Mouse (Mus musculus) urinary bladder, postnatal 36 days (tissue): ENCODE measurements at regions not wholly inside any gene's neighbourhood (a gene's known extent, or its start where the extent isn't known, plus 50 kb on each side); places are given as distances from the start of the nearest gene placed in this dataset.

Source experiments
- DNase-seq, 2 experiments: peaks; one replicate each; pipeline ENCODE4 v3.0.0; 2022; ENCODE audit warnings: low spot score in 2 of 2, mixed read lengths in 1 of 2

DNA sequence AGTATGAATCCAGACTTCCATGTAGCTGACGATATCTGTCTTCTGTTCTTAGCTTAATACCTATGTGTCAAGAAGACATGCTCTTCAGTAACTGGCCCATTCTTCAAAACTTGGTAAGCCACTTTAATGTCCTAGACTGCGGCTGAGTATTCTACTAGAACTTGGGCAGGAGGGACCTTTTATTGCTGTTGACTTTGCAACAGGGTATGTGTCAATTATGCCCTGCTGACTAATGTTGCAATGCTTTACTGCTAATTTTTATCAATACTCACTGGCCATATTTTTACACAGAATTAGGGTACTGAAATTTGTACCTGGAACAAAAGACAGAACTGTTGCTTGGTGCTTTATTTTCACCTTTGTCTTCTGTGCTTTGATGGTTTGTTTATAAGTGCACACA is 746.9 kb downstream of the Ppargc1a start:
- DNase-seq: no peak

DNA sequence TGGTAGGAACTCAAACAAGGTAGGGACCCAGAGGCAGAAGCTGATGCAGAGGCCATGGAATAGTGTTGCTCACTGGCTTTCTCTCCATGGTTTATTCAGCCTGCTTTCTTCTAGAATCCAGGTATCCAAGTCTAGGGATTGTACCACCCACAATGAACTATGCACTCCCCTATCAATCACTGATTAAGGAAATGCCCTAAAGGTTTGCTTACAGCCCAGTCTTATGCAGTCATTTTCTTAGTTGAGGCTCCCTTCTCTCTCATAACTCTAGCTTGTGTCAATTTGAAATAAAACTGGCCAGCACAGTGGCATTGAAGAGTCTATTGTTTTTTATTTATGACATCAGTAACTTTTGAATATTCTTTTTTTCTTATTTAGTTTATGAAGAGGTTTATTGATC is 747.6 kb downstream of the Ppargc1a start:
- DNase-seq: no peak

DNA sequence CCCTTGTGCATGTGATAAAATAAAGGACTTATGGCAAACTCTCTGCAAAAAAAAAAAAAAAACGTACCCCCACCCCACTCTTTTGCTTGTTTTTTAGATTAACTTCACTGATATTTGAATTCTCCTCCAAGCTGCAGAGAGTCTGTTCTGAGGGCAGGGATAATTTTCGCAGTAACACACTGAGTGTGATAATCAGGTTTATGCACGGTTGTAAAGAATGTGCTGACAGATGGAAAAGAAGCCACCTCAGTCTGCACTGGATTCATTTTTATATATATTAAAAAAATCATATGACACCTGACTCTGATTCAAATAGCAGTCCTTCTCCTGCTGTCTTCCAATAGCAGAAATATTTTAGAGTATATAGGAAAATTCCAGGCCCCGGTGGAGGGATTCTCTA is 736.5 kb upstream of the Adgra3 start:
- no peak for DNase-seq

DNA sequence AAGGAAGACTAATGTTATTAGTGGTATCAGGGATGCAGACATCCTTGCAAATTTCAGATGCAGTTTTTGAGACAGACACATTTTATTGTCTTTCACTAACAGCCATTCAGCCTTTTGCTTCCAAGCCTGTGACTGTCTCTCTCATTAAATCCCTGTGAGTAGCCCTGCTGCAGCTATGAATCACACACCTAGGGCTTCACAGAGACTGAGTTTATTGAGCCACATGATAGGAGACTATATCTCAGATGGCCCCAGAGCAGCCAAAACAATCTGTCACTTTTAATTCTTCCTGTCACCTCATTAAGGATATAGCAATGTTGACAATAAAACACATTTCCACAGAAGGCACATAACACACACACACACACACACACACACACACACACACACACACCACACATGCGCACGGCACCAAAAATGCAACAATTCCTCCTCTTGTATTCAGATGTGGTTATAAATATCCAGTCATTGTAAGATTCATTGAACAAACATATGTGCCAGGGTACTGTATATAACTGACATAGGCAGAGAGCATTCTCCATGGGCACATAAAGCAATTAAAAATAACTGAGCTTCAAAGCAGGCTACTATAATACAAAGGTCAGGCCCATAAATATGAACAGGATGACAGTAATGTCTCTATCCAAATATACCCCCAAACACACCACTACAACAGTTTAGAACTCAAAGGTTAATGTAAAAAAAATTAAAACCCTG is 735.8 kb upstream of the Adgra3 start:
- DNase-seq: no peak

DNA sequence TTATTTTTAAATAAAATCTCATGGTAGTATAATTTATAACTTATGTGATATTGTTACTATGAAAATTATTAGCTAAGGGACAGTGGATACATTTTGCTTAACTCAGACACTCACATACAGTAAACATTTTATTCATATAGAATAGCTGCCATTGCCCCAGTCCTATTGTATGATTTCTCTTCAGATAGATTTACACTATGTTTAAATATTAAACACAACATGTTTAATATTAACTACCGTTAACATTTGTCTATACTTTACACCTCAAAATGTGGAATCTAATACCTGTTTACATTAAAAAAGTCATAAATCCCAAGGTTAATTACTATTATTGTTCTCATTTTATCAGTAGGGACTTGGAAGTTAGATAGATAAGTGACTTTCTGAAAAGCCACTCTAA is 734.8 kb upstream of the Adgra3 start:
- no peak for DNase-seq

DNA sequence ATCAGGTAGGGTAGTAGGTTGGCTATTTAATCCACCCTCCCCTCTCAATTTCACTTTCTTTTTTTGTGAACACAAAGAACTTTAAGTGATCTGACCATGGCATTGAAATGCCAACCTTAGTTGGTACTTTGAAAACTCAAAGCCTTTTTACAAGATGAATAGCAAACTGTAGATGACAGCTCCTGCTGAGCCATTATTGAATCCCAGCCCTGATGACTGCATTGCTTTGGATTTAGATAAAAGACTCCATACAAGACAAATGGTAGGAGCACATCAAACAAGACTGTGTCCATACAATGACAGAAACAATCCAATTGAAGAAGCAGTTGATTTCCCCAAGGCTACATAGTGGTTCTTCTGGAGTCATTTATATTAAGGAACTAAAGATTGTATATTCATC is 726.5 kb upstream of the Adgra3 start:
- DNase-seq: no peak

DNA sequence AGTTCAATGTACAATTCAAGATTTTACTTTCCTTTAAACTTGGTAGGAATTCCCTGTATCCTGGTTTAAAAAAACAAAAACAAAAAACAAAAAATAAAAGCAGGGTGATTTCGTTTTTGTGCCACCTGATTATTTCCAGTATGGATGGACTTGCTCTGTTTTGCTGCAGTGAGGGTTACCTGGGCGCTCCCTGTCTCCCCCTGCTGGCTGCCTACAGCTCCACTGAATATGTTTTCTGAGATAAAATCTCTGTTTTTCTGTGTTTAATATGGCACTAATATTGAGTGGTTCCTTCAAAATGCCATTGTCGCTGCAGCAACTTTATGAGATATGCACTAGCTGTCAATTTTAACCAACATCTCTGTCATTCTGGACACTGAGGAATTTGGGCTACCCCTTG is 720.3 kb upstream of the Adgra3 start:
- DNase-seq: no peak

DNA sequence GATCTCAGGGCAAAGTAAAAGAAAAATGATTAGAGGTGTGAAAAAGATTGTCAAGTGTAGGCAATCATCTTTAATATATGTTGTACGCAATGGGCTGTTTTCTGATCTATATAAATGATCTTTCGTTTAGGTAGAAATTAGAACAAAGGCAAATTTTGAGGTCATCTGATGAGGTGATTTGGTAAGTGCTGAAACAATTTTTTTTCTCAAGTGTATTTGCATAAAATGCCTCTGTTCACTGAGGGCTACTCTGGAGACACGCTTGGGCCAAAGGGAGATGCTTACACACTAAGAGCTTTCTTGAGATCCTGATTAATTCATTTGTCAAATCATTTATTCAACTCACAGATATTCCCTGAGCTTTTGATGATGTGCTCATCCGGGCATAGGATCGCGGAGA is 719.4 kb upstream of the Adgra3 start:
- DNase-seq: no peak

DNA sequence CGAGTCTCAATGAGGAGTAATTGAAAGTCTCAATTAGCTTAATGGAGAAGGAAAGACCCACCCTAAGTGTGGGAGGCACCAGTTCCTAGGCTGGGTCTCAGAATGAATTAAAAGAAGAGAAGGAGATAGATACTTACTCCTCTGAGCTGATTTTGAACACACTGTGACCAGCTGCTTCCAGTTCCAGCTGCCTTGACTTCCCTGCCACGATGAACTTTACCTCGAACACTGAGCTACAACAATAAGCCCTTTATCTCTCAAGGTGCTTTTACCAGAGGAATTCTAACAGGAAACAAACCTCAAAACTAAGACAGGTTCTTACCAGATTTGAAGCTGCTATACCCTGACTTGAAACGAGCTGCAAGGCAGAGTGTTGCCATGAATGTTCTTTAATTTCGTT is 703.5 kb upstream of the Adgra3 start:
- no peak for DNase-seq

DNA sequence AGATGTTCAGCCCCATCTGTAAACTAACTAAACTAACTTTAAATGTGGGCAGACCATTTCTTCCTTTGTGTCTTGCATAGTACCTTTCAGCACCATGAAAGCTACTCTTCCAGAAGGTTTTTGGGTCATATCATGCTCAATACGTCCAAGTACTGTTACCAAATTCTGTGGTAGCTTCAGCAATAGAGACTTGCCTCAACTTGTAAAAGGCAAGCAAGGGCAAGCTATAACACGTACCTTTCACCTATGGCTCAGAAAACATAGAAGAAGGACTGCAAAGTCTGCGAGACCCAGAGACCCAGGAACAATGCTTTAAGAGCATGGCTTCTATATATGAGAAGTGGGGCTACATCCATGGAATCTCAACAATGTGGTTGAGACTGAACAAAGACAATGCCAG is 701.6 kb upstream of the Adgra3 start:
- no peak for DNase-seq

DNA sequence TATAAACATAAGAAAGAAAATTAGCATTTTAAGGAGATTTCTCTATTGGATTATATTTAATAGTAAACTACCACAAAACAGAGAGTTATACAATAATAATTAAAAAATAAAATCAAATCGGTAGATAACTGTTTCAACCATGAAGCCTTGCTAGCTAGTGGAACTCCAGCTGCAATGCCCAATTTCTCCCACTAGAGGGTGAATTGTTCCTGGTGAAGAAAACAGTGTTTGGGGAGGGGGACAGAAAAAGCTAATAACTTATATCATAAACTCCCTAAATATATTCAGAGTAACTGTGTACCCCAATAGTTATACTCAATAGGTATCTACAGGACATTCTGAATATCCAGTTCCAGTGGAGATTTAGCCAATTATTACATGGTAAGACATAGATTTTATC is 694.0 kb upstream of the Adgra3 start:
- peak; percentile 1 to 3 for DNase-seq

DNA sequence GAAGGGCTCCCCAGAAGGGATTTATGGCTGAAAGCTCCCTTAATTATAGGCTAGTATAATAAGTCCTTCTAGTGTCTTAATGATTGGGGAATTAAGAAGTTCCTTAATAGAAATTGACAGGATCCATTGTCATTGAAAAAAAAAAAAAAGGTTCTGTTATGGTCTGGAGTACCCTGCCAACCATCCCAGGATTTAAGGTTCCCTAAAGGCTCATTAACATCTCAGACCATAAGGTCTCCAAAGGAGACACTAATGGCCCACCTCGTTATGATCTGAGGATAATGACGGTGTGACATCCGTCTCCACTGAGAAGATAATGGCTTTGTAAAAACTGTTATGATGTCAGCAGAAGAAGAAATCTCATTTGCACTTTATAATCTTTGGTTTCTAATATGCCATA is 692.6 kb upstream of the Adgra3 start:
- no peak for DNase-seq

DNA sequence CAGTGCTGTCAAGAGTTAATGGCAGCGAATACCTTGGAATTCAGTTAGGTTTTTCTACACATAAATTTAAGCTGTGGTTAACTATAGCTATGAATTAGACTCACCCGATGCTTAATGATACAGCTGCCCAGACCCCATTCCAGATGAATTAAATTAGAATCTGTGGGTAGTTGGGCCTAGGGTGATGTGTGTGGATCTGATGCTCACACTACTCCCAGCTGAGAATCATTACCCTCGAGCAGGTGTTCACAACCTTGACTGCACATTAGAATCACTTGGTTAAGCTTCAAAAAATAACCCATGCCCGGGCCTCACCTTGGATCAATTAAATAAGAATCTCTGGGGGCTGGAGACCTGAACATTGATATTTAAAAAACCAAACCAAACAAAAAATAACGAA is 684.2 kb upstream of the Adgra3 start:
- DNase-seq: no peak

DNA sequence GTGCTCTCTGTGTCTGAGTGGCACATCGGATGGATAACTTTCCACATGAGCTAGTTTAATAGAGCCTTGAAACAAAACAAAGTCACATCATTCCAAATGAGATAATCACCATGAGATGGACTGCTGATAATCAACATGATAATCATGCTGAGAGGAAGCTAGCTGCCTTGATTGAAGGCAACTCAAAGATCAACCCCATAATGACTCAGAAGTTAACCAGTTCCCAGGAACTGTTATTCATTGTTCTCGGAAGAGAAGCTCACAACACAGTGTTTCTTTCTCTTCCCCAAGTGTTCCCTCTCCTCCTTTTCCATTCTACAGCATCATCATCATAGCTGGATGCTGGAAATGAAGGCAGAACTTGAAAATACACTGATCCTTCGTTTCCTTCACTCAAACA is 674.9 kb upstream of the Adgra3 start:
- DNase-seq: no peak

DNA sequence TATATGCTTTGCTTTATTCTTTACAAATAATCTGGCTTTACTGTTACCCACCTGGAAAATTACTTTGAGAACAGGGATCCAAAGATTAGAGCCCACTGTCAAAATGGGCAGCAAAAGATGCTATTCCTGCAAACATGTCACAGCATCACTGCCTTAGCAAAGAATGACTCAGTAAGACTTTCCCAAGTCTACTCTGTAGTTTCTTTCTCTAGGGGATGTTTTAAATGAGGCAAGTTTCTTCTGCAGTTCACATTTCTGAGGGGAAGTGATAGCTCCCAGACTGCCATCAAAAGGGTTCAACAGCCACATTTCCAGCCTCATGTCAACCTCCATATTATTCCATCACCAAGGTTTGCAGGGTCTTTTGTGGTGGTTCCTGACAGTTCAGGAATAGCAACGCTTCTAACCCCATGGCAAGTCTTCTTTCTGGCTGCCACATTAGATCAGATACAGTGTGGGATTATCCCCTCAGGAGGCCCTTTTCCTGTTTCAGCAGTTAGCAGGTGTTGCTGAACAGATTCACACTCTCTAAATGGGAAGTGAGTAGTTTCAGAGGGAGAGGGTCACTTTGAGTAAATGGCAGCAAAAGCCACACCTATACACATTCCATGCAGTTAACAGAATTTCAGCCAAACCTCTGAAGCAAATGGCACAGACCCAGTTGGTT is 669.7 kb upstream of the Adgra3 start:
- no peak for DNase-seq

DNA sequence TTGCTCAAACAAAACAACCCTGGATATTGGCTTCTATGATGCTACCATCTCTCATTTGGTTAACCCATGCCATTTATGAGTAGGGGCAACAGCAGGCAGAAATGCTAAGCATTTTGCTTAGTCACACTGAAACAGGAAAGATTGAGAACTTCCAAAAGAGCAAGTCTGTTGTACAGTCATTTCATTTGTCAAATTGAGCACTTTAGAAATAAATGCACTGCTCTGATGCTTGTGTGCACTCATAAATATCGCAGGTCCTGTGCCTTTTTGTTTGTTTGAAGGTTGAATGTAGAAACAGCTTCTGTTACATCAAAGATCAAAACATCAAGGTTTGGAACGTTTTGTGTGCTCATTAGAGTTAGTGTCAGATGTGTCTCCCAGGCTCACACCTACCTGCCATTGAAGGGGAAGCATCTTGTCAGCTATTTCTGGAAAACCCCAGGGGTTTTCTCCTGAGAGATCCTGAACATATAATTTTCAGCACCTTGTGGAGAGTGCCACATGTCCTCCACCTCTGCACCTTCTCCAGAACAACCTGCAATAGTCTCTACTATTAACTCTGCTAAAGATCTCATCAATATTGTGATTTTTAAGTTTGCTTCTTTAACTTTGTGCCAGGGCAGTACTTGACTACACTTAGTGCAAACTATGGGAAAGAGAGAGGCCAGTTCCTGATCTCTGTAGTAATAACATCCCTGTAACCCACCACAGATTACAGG is 648.3 kb upstream of the Adgra3 start:
- no peak for DNase-seq

DNA sequence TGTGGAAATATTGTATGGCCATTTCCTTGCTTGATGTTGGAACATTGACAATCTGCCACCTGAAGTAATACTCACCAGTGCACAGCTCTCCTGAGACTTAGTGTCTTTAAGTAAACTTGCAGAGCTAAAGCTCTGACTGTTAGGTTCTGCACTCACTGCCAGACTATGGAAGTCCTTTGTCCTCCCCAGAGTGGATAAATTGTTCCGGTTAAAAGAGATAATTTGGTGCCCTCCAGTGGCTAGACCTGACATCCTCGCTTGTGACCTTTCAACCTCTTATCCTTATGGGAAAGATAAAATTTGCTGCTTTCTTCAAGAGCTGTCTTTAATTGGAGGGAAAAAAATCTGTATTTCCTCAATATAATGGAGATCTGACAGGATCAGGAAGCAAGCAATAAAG is 639.3 kb upstream of the Adgra3 start:
- no peak for DNase-seq

DNA sequence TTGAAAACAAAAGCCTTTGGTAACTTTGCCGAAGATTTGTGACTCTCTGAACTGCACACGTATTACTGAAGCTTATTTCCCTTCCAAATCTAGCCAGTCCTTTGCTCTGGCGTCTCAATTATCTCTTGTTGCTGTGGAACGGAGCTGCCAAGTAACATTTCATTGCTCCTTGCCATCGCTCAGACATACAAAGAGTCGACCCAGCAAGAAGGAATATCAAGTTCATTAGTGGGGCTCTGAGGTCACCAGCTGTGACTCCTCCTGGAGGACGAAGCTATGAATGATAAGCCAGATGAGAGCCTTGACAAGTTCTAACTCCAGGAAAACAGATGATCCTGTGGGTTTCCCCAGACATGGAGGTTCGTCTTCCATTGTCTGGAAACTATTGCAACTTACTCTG is 638.8 kb upstream of the Adgra3 start:
- no peak for DNase-seq

DNA sequence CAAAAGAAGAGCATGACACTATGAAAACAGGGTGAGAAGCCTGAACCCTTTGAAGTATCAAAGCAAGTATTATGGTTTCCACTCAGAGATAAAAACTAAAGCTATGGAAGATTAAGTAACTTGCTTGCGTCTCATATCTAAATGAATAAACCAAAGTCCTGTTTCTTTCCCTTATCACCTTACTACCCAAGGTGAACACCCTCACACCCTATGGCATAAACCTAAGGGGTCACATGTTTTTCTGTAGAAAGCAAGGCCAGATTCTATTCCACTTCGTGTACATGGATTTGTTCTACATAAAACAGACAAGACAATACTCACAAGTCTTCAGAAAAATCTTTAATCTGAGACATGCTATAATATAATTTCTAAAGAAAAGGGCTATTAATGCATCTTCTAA is 629.6 kb upstream of the Adgra3 start:
- no peak for DNase-seq

DNA sequence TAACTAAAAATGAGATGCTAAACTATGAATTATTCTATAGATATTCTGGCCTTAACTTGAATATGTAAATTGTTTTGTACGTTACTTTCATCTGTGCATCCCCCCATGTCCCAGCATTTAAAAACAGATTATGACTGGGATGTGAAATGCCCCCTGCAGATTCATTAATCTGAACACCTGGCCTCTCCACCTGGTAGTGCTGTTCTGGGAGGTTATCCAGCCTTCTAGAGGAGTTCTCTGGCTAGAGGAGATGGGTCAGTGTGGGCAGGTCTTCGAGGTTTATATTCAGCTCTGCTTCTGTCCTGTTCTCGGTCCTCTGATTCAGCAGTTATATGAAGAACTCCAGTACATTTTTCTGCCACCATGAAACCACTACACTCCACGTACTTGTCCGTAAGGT is 625.2 kb upstream of the Adgra3 start:
- no peak for DNase-seq

DNA sequence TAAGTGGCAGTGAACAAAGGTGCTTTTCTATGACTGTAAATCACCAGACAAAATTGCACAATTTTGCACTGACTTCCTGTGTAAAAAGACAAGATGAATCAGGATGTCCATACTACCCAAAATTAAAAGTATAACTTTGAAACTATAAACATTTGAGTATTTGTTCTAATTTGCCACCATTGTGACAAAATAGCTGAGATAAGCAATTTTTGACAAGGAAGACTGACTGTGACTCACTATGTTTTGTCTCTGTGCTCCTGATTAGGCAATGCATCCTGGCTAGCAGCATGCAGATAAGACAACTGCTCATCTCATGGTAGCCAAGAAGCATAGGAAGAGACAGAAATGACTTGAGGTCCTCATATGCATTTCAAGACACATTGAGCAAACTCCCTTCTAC is 577.7 kb upstream of the Adgra3 start:
- DNase-seq: no peak

DNA sequence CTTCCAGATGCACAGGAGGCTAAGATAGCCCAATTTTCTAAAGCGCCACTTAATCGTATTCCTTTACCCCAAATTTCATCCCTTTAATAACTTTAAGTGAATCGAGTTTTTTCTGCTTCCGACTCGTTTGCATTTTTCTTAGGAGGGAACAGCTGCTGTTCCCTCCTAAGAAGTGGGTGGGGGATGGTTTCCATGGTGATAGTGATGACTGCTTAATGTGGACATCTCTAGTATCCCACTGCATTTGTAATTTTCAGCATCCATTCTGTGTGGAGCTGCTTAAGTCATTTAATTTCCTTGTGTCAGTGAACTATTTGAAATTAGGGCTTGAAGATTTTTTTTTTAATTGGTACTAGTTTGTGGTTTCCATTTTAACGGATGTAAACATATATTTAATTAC is 567.8 kb upstream of the Adgra3 start:
- no peak for DNase-seq

DNA sequence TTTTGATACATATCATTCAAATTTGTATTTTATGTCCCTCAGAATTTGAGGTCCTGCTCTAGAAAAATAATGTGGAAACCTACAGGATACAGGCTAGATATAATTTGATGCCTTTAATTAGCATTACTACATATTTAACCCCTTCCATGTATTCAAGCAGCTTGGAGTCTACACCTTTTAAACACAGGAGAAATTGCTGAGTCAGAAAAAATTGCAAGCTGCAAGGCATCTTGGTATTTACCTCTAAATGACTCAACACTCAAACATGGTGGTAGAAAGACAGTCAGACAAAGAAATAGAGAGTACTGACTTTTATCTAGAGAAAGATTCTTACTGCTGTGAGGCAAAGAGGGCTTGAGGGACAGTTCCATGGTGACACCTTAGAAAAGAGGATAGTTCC is 565.4 kb upstream of the Adgra3 start:
- no peak for DNase-seq
